Mouse (Mus musculus) myocyte (in vitro differentiated cells): ENCODE data around the gene Riok1.

Experiments used
- TCF3 ChIP-seq: IDR thresholded peaks from one replicate; pipeline ENCODE4 v1.6.1; 2011; ENCODE audit warnings: low read depth, control low read depth; ENCODE audit not compliant: insufficient read length
- USF1 ChIP-seq: IDR thresholded peaks from one replicate; pipeline ENCODE4 v1.6.1; 2011; ENCODE audit warnings: low read depth, mild to moderate bottlenecking, control low read depth, moderate library complexity

DNA sequence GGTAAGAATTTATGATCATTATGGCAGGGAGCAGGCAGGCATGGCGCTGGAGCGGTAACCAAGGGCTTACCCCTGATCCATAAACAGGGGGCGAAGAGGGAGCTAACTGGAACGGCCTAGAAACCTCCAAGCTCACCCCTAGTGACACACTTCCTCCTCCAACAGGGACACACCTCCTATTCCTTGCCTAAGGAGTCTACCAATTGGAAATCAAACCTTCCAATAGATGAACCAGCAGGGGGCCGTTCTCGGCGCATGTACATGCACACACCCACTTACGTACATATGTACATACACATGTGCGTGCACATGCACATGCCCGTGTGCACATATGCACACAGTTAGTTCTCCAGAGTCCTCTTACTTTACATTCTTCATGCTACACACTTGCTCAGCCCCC is 67.7 kb downstream of the Riok1 start:
- no peak for TF ChIP-seq USF1
- TF ChIP-seq TCF3, result no peak
